Mouse (Mus musculus): Measurements from ENCODE around the gene Cyp2d12.
"Not testable (repeated sequence)": the region's sequence is repeated elsewhere in the genome, so short reads cannot be mapped to it uniquely, and the experiment has no call there.

GRCm38 (mm10) chr15:82527371-82527770 is 27.5 kb upstream of the Cyp2d12 start:
- TF ChIP-seq ZC3H11A (IDR thresholded peaks at IDR 0.05; ENCODE audit: borderline replicate concordance, low read depth, low read length); ZNF384 (IDR thresholded peaks at IDR 0.05; ENCODE audit: low read depth, low read length); MAFK (IDR thresholded peaks at IDR 0.05; ENCODE audit: insufficient read depth, low read depth, low read length); HCFC1 (IDR thresholded peaks at IDR 0.05; ENCODE audit: borderline replicate concordance, insufficient read depth, low read length): not testable (repeated sequence)
